Mouse (Mus musculus) hindbrain, embryonic 14.5 days (tissue): ENCODE measurements around the gene Large1. TPM values are rescaled to one million over a fixed set of nuclear protein-coding genes. Genes with fewer than 3 reads are reported as not detected.

Source experiments
- microRNA-seq: library from miRNA; unstranded; fragments of <30 nt; microRNA quantifications from one replicate; pipeline ENCODE4, GENCODE M21; 2016
- polyA plus RNA-seq: library from polyadenylated mRNA; unstranded; fragments of >200 nt; fragmentation: Nextera tagmentation; extraction: Ambion mirVana; gene quantifications from 2 replicates; pipeline ENCODE4 v1.2.1, GENCODE M21; 2014

Gene Large1
- polyA plus RNA-seq, 1 experiment from 2014 or later = 28.0 TPM

Small RNAs within 50 kb of the gene (microRNA-seq; reads per million reads assigned to microRNA genes)
- gene Mir28b = not detected
